Comparison of ENCODE assay signal across 21 mouse cellular contexts in the genomic region with DNA sequence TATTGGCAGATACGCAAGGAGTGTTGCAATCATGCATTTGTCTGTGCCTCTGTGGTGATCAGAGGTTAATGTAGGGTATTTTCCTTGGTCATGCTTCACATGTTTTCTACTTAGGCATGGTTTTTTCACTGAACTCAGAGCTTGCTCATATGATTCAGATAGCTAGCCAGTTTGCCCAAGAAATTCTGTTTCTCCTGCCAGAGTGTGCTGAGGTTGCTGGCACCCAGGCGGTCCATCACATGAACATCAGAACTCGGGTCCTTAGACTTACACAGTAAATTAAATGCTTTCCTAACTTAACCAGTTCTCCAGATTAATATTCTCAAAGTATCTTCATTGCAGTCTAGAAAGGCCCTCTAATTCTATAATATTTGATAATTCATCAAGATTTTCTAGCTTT. TPM values are rescaled to one million over a fixed set of nuclear protein-coding genes. Genes with fewer than 3 reads are reported as not detected.
A peak's percentile ranks its signal among the peaks of the same experiment; 100 is the strongest.
DNase-seq lines count a peak whose midpoint lies in the region; ATAC-seq lines count a peak whose summit lies in the region.
"Had no signal": no experiment of that assay in that cellular context is flagged by ENCODE, and none has a peak within 500 bp of the region (broad histone marks: within the 10 kb centered on the region; RNA-seq: fewer than 3 reads in every experiment).

No protein-coding gene starts in this region.

- H3K4me2 ChIP-seq in midbrain, embryonic 16.5 days (ENCODE audit: low read length) = no peak overlapping the region
- H3K4me2 ChIP-seq: embryonic facial prominence, embryonic 13.5 days; embryonic facial prominence, embryonic 15.5 days; forebrain, embryonic 12.5 days had no signal

- H3K9me3 ChIP-seq in midbrain, embryonic 16.5 days (replicated peaks; ENCODE audit: control insufficient read depth, low read length, poor library complexity, severe bottlenecking) = no peaks in the 10 kb centered on the region
- H3K9me3 ChIP-seq: embryonic facial prominence, embryonic 13.5 days; embryonic facial prominence, embryonic 15.5 days; forebrain, embryonic 10.5 days; forebrain, embryonic 12.5 days had no signal

- no peak for ATAC-seq in midbrain, embryonic 16.5 days
- ATAC-seq: activated CD4-positive, CD25-positive, alpha-beta regulatory T cell, adult 4 months; forebrain, embryonic 14.5 days; forebrain, postnatal 0 days; Patski had no signal

- H3K4me1 ChIP-seq in midbrain, embryonic 16.5 days (ENCODE audit: control insufficient read depth, insufficient read depth, low read length) = peaks cover under 1% of the 10 kb centered on the region; the same call in 1 of the 2 replicates

- no peak overlapping the region for H3K27ac ChIP-seq in midbrain, embryonic 16.5 days (ENCODE audit: low read length)
- H3K27ac ChIP-seq: embryonic facial prominence, embryonic 13.5 days; embryonic facial prominence, embryonic 15.5 days; forebrain, embryonic 10.5 days; forebrain, embryonic 12.5 days had no signal

- no peaks in the 10 kb centered on the region for H3K36me3 ChIP-seq in midbrain, embryonic 16.5 days (ENCODE audit: control insufficient read depth, insufficient read depth, low read length)
- H3K36me3 ChIP-seq: embryonic facial prominence, embryonic 13.5 days; embryonic facial prominence, embryonic 15.5 days; forebrain, embryonic 10.5 days; forebrain, embryonic 12.5 days had no signal

- no peaks in the 10 kb centered on the region for H3K27me3 ChIP-seq in midbrain, embryonic 16.5 days (ENCODE audit: control insufficient read depth, insufficient read depth, low read depth, low read length)
- H3K27me3 ChIP-seq: forebrain, embryonic 12.5 days; Patski had no signal

- no peak overlapping the region for H3K9ac ChIP-seq in midbrain, embryonic 16.5 days (ENCODE audit: low read depth, low read length)
- H3K9ac ChIP-seq: embryonic facial prominence, embryonic 13.5 days; embryonic facial prominence, embryonic 15.5 days; forebrain, embryonic 12.5 days; forebrain, postnatal 0 days had no signal

- no peak overlapping the region for H3K4me3 ChIP-seq in midbrain, embryonic 16.5 days (ENCODE audit: low read depth, low read length)
- H3K4me3 ChIP-seq: embryonic facial prominence, embryonic 13.5 days; embryonic facial prominence, embryonic 15.5 days; erythroblast, embryonic 14.5 days; forebrain, embryonic 10.5 days; forebrain, embryonic 12.5 days had no signal

- DNase-seq in cerebellum, adult 9-10 months = peak; percentile 59
- DNase-seq in cerebellum, adult 8-10 months = no peak
- peak; percentile 3 for DNase-seq in NIH3T3 (ENCODE audit: low read depth)
- peak; percentile 58 for DNase-seq in brain, adult 2 months (ENCODE audit: low read depth, low spot score)
- DNase-seq: adrenal gland, adult 8-10 months; adrenal gland, postnatal 14 days; adrenal gland, postnatal 36 days; cerebellum, adult 11-12 months; cerebellum, postnatal 10 days; embryo, embryonic 11 days; forebrain, postnatal 0 days had no signal

- WGBS in midbrain, embryonic 16.5 days = 87% methylated on average over 3 of the region's 3 CpGs

RNA-seq across cellular contexts. Expression of gene Olfm3, which starts 5.0 kb away (rescaled TPM):
- 17.6 and 22.6 TPM in 2 replicates for polyA plus RNA-seq in midbrain, embryonic 16.5 days (2015; fragmentation: Nextera tagmentation; extraction: Ambion mirVana)
- polyA plus RNA-seq: activated CD4-positive, CD25-positive, alpha-beta regulatory T cell, adult 4 months; C2C12; erythroblast, embryonic 14.5 days; Patski had no signal
